Mouse (Mus musculus): Measurements from ENCODE around the gene Rbm24.

- no peak for TF ChIP-seq GATA1 (IDR thresholded peaks at IDR 0.05; ENCODE audit: borderline replicate concordance, low read length)
- TF ChIP-seq FLI1 (IDR thresholded peaks at IDR 0.05; ENCODE audit: low read length): no peak
These were observed at the start of gene Rbm24 for GRCm38 (mm10) chr13:46418141-46418601.
